Mouse (Mus musculus) monocyte, adult 5-6 weeks (primary cell): ENCODE data around the gene Coro7. TPM values are rescaled to one million over a fixed set of nuclear protein-coding genes. Genes with fewer than 3 reads are reported as not detected.
A peak's percentile ranks its signal among the peaks of the same experiment; 100 is the strongest.

Experiments
- ATAC-seq: fragments of 153-309, 156-312 bp; replicated peaks from 2 replicates; pipeline ENCODE4 v1.8.0; 2017; ENCODE audit warnings: mild to moderate bottlenecking; ENCODE audit not compliant: low TSS enrichment, insufficient number of reproducible peaks, severe bottlenecking, poor library complexity, low FRiP score
- total RNA-seq: library from RNA; stranded (forward); fragments of 200-1000, 200-491, 200-594 nt; gene quantifications from 3 replicates; pipeline ENCODE4 v1.2.3, GENCODE M21; 2017

Coro7 gene
- total RNA-seq, 1 experiment from 2014 or later = 29.8 TPM

DNA sequence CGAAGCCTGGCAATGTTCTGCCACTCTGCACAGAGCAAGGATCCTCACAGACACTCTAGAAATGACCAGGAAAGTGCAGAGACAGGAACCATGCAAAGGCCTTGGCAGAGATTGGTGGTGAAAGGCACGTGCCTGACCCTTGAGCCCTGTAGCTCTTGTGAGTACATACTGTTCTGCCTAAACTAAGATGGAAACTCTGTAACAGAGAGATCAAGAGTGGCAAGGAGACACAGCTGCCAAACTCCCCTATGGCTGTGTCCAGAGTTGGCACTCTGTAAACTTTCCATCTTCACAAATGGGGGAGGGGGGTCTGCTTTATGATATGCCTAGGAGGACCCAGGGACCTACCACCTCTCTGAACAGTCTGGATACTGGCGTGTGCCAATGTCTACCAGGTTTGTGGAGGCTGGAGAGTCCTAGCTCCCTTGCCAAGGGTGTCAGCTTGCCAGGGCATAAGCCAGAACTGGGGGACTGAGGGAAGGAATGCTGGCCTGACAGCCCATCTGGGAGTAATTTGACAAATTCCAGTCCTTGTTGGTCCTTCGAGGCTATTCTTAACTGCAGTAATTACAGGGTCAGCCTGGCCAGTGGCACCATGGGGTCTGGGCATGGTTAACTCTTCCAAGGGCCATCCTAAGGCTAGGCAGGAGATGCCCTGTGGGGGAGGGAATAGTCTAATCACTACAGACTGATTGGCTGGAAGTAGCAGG lies 26.7 kb downstream of the Coro7 start:
- ATAC-seq = no peak

DNA sequence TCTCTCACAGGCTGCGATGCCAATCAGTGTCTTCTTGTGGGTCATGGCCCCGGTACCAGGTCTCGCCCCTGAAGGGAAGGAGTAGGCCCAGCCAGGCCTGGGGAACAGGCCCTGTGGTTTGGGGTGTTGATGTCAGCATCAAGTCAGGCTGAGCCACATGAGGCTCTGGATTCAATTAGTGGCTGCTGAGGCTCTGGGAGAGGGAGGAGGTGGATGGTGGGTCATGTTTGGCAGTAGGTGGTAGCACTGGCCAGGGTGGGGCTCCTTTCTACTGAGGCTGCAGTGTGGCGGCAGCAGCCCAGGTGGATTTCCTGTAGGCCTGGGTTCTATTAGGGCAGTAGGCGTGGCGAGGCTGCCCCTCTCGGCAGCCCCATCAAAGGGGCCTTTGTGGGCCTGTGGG lies 28.0 kb downstream of the Coro7 start:
- ATAC-seq = no peak

DNA sequence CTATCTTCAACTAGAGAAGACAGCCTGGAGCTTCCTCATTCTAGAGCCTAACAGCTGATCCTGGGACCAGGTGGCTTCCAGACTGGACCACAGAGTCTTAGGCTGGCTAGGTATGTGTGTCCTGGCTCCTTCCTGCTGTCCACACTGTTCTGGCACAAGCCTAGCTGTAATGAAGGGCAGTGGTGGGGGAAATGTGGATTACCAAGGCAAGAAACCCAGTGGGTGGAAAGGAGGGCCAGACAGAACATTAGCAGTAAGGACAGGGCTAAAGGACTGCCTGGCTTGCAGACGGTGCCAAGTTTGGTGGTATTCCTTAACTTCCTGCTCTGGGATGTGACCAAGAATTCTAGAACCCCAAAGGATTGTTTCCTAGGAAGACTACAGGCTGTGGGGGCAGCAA lies 28.5 kb downstream of the Coro7 start:
- no peak for ATAC-seq

DNA sequence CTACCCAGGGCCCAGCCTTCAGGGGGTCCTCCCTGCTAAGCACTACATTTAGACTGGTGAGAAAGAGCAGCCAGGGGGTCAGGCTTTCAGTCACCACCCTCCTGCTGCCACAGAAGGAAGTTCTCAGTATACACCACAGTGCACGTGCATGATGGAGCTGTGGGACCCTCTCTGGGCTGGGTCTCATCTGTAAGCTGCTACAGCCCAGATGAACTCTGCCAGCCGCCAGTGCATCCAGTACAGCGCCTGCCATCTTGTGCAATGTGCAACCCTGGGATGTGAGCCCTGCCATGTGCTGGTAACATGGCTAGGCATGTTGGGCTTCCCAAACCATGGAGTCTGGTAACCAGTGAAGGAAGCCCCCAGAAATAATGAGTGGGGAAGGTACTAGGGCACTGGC lies 29.4 kb downstream of the Coro7 start:
- ATAC-seq = no peak

DNA sequence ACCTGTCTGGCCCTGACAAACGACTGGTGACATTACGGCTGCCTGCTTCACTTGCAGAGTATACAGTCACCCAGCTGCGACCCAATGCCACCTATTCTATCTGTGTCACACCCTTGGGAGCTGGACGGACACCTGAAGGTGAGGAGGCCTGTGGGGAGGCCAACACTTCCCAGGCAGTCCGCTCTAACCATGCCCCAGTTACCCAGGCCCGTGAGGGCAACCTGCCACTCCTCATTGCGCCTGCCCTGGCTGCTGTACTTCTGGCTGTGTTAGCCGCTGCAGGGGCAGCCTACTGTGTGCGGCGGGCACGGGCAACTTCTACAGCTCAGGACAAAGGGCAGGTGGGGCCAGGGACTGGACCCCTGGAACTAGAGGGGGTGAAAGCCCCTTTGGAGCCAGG lies 29.9 kb downstream of the Coro7 start:
- ATAC-seq = no peak

DNA sequence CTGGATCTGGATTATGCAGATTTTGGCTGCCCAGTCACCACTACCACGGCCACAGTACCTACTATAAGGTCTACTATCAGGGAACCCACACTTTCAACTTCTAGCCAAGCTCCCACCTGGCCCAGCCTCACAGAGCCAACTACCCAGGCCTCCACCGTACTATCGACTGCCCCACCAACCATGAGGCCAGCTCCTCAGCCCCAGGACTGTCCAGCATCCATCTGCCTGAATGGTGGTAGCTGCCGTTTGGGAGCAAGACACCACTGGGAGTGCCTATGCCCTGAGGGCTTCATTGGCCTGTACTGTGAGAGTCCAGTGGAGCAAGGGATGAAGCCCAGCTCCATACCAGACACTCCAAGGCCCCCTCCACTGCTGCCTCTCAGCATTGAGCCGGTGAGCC lies 30.4 kb downstream of the Coro7 start:
- no peak for ATAC-seq

DNA sequence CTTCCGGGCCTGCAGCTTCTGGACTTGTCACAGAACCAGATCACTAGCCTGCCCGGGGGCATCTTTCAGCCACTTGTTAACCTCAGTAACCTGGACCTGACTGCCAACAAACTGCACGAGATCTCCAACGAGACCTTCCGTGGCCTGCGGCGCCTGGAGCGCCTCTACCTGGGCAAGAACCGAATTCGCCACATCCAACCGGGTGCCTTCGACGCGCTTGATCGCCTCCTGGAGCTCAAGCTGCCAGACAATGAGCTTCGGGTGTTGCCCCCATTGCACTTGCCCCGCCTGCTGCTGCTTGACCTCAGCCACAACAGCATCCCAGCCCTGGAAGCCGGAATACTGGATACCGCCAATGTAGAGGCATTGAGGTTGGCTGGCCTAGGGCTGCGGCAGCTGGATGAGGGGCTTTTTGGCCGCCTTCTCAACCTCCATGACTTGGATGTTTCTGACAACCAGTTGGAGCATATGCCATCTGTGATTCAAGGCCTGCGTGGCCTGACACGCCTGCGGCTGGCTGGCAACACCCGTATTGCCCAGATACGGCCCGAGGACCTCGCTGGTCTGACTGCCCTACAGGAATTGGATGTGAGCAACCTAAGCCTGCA lies 31.1 kb downstream of the Coro7 start:
- ATAC-seq = no peak

DNA sequence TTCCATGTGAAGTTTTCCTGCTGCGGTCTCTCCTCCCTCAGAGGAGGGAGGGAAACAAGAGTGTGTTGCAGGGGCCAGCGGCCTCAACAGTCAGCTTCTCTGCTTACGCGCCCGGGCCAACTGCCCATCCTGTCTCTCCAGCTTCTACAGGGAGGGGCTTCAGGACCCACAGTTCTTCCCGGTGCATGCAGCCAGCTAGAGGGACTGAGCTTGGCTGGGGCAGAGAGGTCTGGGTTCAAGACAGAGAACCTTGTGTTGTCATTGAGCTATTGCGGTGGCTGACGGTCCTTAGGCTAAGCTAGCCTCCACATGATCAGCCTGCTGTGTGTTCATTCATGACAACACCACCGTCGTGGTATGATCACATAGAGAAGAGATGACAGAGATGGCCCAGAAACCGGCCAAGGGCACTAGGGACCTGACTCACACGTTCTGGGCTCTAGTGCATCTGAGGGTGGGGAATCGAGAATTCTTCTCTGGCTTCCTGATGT lies 31.9 kb downstream of the Coro7 start:
- ATAC-seq = no peak

DNA sequence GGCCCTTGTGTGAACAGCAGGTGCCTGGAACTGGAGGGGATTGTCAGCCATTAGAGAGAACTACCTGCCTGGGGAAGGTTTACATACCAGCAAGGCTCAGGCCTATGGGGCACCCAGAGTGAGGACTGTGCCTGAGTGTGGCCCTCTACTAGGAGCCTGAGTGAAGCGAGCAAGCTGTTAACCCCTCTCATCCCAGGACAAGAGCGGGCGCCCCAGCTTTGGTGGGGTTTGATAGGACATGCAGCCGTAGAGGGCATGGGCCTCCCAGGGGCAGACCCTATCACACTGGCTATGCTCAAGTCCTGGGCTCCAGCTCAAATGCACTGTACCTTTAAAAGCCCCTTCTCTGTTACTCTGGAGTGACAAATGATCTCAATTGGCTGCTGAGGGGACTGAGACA lies 32.7 kb downstream of the Coro7 start:
- ATAC-seq = no peak

DNA sequence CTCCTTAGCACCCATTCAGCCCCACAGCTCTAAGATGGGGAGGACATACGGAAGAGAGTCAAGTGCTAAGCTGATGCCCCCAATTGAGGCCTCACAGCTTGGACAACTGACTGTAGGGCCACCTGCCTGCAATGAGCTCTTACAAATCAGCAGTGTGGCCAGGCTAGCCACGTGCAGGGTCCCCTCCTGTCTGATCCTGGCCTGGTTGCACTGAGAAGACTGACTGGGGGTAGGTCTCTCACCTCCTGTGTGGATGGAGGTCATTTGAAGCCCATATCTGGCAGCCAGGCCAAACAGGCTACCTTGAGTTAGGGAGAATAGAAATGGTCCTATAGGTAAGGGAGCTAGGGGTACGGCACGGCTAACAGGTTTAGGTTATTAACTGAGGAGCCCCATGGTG lies 33.7 kb downstream of the Coro7 start:
- no peak for ATAC-seq

DNA sequence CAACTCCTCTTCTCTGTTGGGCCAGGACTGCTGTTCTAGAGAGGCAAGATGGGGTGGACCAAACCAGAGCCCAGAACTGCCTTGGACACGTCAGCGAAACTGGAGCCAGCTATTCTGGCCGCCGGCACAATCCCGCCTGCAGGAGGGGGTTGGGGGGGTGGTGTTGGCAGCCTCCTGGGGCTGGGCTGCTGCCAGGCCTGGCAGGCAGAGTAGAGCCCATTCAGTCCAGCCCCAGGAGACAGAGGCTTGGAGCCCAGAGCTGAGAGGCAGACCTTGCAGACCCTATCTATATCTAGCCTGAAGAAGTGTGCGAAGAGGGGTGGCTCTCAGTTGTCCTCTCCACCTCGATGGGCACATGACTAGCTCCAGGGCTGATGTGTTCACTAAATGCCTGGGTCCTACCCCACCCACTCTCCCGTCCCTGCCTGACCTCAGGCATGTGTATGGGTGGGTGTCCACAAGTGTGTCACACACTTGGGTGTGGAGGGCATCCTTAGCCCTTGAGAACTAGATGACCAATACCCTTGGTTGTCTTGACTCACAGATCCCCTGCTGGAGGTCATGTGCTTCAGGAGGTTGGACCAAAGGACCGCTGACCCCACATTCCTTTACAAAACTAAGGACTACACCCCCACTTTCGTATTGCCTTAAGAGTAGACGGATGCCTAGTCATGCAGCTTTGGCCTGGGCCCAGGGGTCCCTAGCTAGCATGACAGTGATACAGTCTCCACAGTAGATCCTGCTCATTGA lies 35.7 kb downstream of the Coro7 start:
- ATAC-seq = no peak

DNA sequence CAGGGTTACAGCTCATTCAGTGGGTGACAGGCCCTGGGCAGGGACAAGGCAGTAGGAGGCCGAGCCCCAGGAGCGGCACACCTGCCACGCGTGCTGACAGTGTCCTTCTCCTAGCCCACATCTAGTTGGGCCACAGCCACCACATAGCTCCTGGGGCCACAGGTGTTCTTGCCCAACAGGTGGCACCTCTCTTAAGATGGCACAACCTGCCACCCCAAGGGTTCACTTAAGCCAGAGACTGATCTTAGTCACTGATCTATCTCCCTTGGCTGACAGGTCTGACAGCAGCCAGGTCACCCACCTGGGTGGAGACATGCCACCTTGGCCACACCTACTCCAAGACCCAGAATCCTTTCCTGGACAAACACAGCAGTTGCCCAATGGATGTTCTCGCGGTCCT lies 36.6 kb downstream of the Coro7 start:
- ATAC-seq = no peak

DNA sequence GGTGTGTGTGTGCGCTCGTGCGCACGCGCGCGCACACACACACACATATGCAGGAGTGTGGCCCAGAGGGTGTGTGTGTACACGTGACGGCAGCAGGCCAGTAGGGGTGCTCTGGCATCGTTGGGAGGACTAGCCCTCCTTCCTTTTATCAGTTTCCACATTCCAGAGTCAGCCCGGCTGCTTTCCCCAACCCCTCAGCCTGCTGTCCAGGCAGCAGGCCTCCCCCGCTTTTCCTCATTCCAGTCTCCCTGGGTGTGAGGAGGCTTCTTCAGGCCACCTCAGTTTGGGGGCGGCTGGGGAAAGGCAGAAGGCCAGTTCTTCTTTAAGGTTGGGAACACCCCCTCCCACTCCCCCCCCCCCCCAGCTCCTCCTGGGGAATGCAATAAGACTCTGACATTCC lies 37.4 kb downstream of the Coro7 start:
- no peak for ATAC-seq

DNA sequence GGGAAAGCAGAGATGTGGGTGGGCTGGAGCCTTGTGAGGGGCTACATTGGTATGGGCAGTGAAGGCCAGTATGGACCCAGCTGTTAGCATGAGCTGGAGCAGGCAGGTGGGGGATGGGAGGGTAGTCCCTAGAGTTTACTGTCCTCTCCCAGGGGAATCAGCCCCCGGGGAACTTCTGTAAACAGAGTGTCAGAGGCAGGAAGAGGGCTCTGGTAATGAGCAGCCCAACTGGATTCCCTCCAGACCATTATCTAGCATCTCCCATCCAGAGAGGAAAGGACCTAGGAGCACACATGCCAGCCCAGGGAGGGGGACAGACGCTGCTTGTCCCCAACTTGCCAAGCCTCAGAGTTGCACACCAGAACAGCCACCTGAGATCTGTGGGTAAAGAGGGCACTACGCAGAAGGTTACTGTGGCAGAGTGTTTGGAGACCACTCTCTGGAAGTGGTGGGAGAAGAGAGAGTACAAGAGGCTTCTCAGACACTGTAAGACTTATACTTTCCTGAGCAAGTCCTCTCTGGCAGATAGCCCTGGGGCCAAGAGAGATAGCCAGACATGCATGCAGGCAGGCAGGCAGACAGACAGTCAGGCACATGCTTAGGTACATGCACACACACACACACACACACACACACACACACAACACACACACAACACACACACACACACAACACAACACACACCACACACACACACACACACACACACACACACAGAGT lies 38.3 kb downstream of the Coro7 start:
- no peak for ATAC-seq

DNA sequence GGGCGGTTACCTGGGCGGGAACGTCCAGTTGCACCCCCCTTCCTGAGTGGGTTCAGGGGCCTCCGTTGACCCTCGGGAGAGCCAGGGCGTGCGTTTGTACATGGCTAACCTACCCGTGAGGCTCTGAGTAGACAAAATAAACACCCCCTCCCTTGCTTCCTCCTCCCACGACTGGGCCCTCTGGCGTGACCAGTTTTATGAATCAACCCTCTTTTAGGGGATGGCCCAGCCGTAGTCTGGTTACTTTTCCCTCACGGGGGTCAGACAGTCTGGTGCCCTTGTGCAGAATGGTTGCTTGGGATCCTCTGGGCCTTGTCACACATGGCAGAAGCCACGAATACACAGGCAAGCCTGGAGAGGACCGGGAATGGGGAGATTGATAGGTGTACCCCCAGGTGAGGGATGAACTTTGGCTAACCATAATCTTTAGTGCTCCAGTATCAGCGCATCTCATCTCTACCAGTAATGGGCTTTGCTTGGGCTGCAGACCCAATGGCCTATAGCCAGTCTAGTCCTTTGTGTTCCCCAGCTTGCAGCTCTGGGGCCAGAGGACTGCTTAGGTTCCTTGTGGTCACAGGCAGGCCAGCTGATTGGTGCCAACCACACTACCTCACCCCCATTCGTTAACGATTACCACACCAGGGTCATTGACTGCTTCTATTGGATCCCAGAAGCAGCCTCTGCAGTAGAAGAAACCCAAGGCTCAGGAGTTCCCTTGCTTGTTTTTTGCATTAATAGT lies 39.1 kb downstream of the Coro7 start:
- ATAC-seq = no peak

DNA sequence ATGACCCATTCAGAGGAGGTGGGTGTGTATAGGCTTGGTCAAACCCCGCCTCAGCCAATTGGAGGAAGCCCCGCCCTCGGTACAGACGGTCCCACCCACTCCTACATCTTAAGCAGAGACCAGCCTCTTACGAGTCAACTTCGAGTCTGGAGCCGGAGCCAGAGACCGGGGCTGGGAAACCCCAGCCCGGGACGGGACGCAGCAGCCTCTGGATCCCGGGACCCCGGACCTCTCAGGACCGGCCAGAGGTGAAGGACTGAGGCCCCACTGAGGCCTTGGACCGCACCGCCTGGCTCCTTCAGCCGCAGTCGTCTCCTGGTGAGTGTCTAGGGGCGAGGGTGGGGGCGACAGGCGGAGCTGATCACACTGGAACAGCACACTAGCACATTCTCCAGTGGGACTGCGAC lies 39.7 kb downstream of the Coro7 start, which contains the start of the genes Vasn and Dnaja3:
Gene Vasn, plus strand, starts transcription at position 111 of the 407 bp plus-strand sequence.
Gene Dnaja3, plus strand, starts transcription at position 159 of the 407 bp plus-strand sequence.
- peak; percentile 37; the same call in 1 of the 2 replicates for ATAC-seq

DNA sequence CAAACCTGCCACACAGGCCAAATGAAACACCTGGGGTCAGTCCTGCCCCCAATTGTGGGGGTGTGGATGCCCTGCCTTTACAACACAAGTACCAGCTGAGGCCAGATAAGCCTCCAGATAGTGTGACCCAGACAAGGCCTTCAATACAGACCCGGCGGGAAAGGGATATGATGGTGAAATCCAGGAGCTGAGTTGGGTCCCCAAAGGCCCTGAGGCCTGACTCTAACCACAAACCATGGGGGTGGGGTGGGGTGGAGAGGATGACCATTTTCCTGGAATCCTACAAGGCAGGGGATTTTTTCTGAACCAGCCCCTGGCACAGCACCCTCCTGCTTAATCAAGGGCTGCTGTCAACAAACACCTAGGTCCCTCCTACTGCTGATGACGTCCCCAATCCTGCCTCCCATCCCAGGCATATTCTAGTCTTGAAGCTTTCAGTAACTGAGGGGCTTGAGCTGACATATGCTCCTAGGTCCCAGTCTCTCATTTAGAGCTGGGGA lies 40.6 kb downstream of the Coro7 start:
- no peak for ATAC-seq

DNA sequence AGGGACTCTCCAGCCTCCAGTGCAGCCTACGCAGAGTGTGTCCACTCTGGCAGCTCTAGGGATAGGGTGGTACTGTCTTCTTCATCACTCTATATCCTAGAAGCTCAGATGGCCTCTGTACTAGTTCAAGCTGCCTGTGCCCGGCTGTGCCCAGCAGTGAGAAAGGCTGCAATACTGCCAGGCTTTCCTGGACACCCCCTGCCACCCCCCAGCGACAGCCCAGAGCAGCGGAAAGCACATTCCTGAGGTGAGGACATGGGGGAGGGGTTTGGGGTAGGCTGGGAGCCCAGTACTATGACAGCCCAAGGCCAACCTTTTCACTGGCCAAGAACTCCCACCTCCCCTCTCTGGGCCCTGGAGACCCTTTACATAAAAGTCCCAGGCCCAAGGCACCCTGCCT lies 43.8 kb downstream of the Coro7 start:
- no peak for ATAC-seq
